ENCODE assay signal across 1 mouse cellular context in the genomic region with DNA sequence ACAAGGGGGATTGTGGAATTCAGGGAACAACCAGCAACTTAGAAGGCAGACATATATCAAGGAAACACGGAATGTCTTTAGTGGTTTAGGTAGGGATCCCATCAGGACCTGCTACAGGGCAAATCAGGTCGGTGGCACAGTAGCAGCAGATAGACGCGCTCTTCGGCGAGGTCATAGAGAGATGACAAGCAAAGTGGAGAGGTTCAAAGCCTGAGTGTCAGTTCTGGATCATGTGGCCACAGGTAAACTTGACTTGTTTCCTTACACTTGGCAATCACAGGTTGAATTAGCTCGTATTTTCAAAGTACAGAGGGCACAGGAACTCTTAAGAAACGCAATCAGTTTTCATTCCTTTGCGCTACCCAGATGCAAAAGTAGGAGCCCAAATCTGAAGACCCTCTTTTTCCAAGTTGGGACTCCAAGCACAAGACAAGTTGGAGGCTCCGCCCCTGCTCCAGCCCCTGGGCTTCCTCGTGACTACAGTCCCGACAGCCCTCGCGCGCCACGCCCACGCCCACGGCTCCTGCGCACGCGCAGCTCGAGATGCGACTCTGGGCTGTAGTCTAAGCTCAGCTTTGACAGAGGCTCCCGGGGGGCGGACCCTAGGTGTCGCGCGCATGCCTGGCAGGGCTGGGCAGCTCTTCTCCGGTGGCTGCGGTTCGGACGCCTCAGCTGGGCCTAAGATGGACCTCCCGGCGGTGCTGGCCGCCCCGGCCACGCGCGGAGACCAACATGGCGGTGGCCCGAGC.
TF ChIP-seq lines count a peak whose summit lies in the region.

A gene (plus strand): TSS at position 517 of the 749 bp plus-strand sequence.

TF ChIP-seq in CH12.LX, 34 proteins besides CTCF, POLR2A, EP300 and RAD21 (continued from another document):
- no peak for TF ChIP-seq RCOR1 (conservative IDR thresholded peaks at IDR 0.05; ENCODE audit: low read depth, low read length)
- 0 out of 2 replicates have a peak, but pooled peaks have one; percentile 62 for TF ChIP-seq TBP (conservative IDR thresholded peaks at IDR 0.05; ENCODE audit: low read depth, low read length)
- peak; percentile 63 for TF ChIP-seq USF1 (IDR thresholded peaks at IDR 0.05; ENCODE audit: low read depth, low read length)
- TF ChIP-seq POLR2AphosphoS2 (IDR thresholded peaks at IDR 0.05; ENCODE audit: low read depth, low read length): no peak
- peak; percentile 81; the same call in 1 of the 2 replicates for TF ChIP-seq SIN3A (IDR thresholded peaks at IDR 0.05; ENCODE audit: low read length)
- TF ChIP-seq NRF1 (IDR thresholded peaks at IDR 0.05; ENCODE audit: low read depth, low read length): peak; percentile 99
